Mouse (Mus musculus) heart, postnatal 0 days (tissue): ENCODE data around the gene Casp2.

Experiments used
- CTCF ChIP-seq: IDR thresholded peaks from 2 replicates; pipeline ENCODE4 v1.5.1; 2016; ENCODE audit warnings: antibody characterized with exemption, control low read depth, low read depth
- EP300 ChIP-seq: IDR thresholded peaks from 2 replicates; pipeline ENCODE4 v1.6.1; 2016; ENCODE audit warnings: antibody characterized with exemption, low read depth

DNA sequence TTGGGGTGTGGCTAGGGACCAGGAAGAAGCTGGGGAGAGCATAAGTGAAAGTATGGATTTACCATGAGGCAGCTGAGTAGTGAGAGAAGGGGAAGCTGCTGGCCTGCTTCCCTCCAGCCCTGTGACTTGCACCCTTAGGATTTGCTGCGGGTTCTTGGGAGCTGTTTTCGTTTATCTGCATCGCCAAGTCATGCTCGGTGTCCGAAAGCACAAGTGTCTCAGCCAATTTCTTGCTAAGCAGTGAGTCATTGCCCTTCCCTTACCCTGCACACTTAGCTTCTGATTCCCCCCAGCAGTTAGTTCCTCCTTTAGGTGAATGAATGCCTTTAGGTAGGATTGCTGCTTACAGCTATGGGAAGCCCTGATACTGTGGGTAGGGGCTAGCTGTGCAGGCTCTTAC lies 34.6 kb downstream of the Casp2 start:
- TF ChIP-seq CTCF, result no peak
- no peak for TF ChIP-seq EP300
